Mouse (Mus musculus): ENCODE measurements around the gene Krtap2-4. TPM values are rescaled to one million over a fixed set of nuclear protein-coding genes. Genes with fewer than 3 reads are reported as not detected.
"Not testable (repeated sequence)": the region's sequence is repeated elsewhere in the genome, so short reads cannot be mapped to it uniquely, and the experiment has no call there.

The Krtap2-4 gene
- polyA plus RNA-seq, 1 experiment from 2014 or later, result not detected

GRCm38 (mm10) chr11:99633293-99633692, 18.6 kb upstream of the Krtap2-4 start:
- H3K36me3 ChIP-seq, result no peaks in the 10 kb centered on the region
- no peak overlapping the region for H3K27ac ChIP-seq
- 64% methylated on average over 2 of the region's 2 CpGs for WGBS
- H3K4me3 ChIP-seq, result no peak overlapping the region
- H3K4me2 ChIP-seq (replicated peaks), result no peak overlapping the region
- H3K4me1 ChIP-seq, result no peaks in the 10 kb centered on the region
- no peak overlapping the region for H3K9ac ChIP-seq
- H3K27me3 ChIP-seq, result no peaks in the 10 kb centered on the region; the same call in 1 of the 2 replicates
- no peak for ATAC-seq (ENCODE audit: insufficient number of reproducible peaks, insufficient read depth, low FRiP score, low TSS enrichment)
- H3K9me3 ChIP-seq, result no peaks in the 10 kb centered on the region

- Histone ChIP-seq H3K9me3 (no peaks in the 10 kb centered on the region), H3K9ac (no peak overlapping the region), H3K27me3 (no peaks in the 10 kb centered on the region; the same call in 1 of the 2 replicates), H3K36me3 (no peaks in the 10 kb centered on the region), H3K4me3 (no peak overlapping the region), H3K27ac (no peak overlapping the region), H3K4me1 (no peaks in the 10 kb centered on the region), H3K4me2 (replicated peaks) (no peak overlapping the region)
- ATAC-seq (ENCODE audit: insufficient number of reproducible peaks, insufficient read depth, low FRiP score, low TSS enrichment), result no peak
- 72% methylated on average over 3 of the region's 3 CpGs for WGBS
These were observed 16.2 kb upstream of the Krtap2-4 start for GRCm38 (mm10) chr11:99630890-99631289.

- no peak within 1 kb of the TSS for H3K4me2 ChIP-seq (replicated peaks)
- no peak within 1 kb of the TSS for H3K9ac ChIP-seq
- no peaks in the 10 kb centered on the region for H3K4me1 ChIP-seq
- no peak within 1 kb of the TSS for H3K4me3 ChIP-seq
- H3K9me3 ChIP-seq, result no peaks in the 10 kb centered on the region
- no peaks in the 10 kb centered on the region for H3K27me3 ChIP-seq
- H3K36me3 ChIP-seq, result no peaks in the 10 kb centered on the region
- no peak within 1 kb of the TSS for H3K27ac ChIP-seq
- 81% methylated on average over 4 of the region's 4 CpGs for WGBS
- no peak for ATAC-seq (ENCODE audit: insufficient number of reproducible peaks, insufficient read depth, low FRiP score, low TSS enrichment)
These were observed 13.5 kb upstream of the Krtap2-4 start, which contains the start of gene Krtap4-1 for GRCm38 (mm10) chr11:99628138-99628537. TSS of gene Krtap4-1 (minus strand) at chr11:99628238.

GRCm38 (mm10) chr11:99620335-99620734, 5.7 kb upstream of the Krtap2-4 start, which contains the start of gene Gm11562:
TSS of gene Gm11562 (minus strand) at chr11:99620435.
- Histone ChIP-seq H3K4me2 (replicated peaks) (no peak within 1 kb of the TSS), H3K27ac (no peak within 1 kb of the TSS), H3K4me3 (no peak within 1 kb of the TSS), H3K9ac (no peak within 1 kb of the TSS), H3K36me3 (no peaks in the 10 kb centered on the region), H3K9me3 (no peaks in the 10 kb centered on the region), H3K27me3 (no peaks in the 10 kb centered on the region), H3K4me1 (no peaks in the 10 kb centered on the region)
- 86% methylated on average over 2 of the region's 2 CpGs for WGBS
- no peak for ATAC-seq (ENCODE audit: insufficient number of reproducible peaks, insufficient read depth, low FRiP score, low TSS enrichment)

GRCm38 (mm10) chr11:99610089-99610488, 4.6 kb downstream of the Krtap2-4 start, which contains the start of gene Gm11937:
TSS of gene Gm11937 (minus strand) at chr11:99610189.
- H3K27ac ChIP-seq; H3K4me2 ChIP-seq (replicated peaks); H3K36me3 ChIP-seq; H3K9me3 ChIP-seq; ATAC-seq (ENCODE audit: insufficient number of reproducible peaks, insufficient read depth, low FRiP score, low TSS enrichment); H3K4me1 ChIP-seq; H3K27me3 ChIP-seq; H3K4me3 ChIP-seq; H3K9ac ChIP-seq: not testable (repeated sequence)
- WGBS, result 74% methylated on average over 1 of the region's 2 CpGs

- H3K9me3 ChIP-seq, result no peaks in the 10 kb centered on the region
- no peak overlapping the region for H3K9ac ChIP-seq
- H3K27me3 ChIP-seq, result no peaks in the 10 kb centered on the region
- no peaks in the 10 kb centered on the region for H3K36me3 ChIP-seq
- no peak overlapping the region for H3K4me3 ChIP-seq
- ATAC-seq (ENCODE audit: insufficient number of reproducible peaks, insufficient read depth, low FRiP score, low TSS enrichment), result no peak
- no peaks in the 10 kb centered on the region for H3K4me1 ChIP-seq
- WGBS, result 68% methylated on average over 1 of the region's 1 CpGs
- H3K4me2 ChIP-seq (replicated peaks), result no peak overlapping the region
- H3K27ac ChIP-seq, result no peak overlapping the region
These were observed 5.5 kb downstream of the Krtap2-4 start for GRCm38 (mm10) chr11:99609126-99609525.

GRCm38 (mm10) chr11:99603208-99603607, 11.4 kb downstream of the Krtap2-4 start, which contains the start of gene Gm11938:
TSS of gene Gm11938 (minus strand) at chr11:99603308.
- not testable (repeated sequence) for H3K36me3 ChIP-seq; H3K4me1 ChIP-seq; H3K9me3 ChIP-seq; H3K27me3 ChIP-seq; H3K4me2 ChIP-seq (replicated peaks); H3K4me3 ChIP-seq; ATAC-seq (ENCODE audit: insufficient number of reproducible peaks, insufficient read depth, low FRiP score, low TSS enrichment); H3K9ac ChIP-seq; H3K27ac ChIP-seq
- WGBS, result 88% methylated on average over 1 of the region's 1 CpGs

- not testable (repeated sequence) for H3K4me3 ChIP-seq; H3K36me3 ChIP-seq; H3K9me3 ChIP-seq; ATAC-seq (ENCODE audit: insufficient number of reproducible peaks, insufficient read depth, low FRiP score, low TSS enrichment); H3K4me1 ChIP-seq; H3K27ac ChIP-seq; H3K9ac ChIP-seq; H3K4me2 ChIP-seq (replicated peaks); H3K27me3 ChIP-seq
- 79% methylated on average over 6 of the region's 6 CpGs for WGBS
These were observed 16.9 kb downstream of the Krtap2-4 start, which contains the start of gene Krtap9-3 for GRCm38 (mm10) chr11:99597742-99598141. TSS of gene Krtap9-3 (minus strand) at chr11:99598105.

GRCm38 (mm10) chr11:99590981-99591380, 23.7 kb downstream of the Krtap2-4 start, which contains the start of gene Krtap1-3:
TSS of gene Krtap1-3 (minus strand) at chr11:99591339.
- Histone ChIP-seq H3K27me3 (0 out of 2 replicates have a peak, but pooled peaks cover 3% of the 10 kb centered on the region), H3K9me3 (no peaks in the 10 kb centered on the region), H3K4me1 (no peaks in the 10 kb centered on the region), H3K36me3 (no peaks in the 10 kb centered on the region), H3K4me2 (replicated peaks) (no peak within 1 kb of the TSS), H3K4me3 (no peak within 1 kb of the TSS), H3K9ac (no peak within 1 kb of the TSS), H3K27ac (no peak within 1 kb of the TSS)
- ATAC-seq (ENCODE audit: insufficient number of reproducible peaks, insufficient read depth, low FRiP score, low TSS enrichment), result no peak
- WGBS, result 85% methylated on average over 6 of the region's 6 CpGs

GRCm38 (mm10) chr11:99585096-99585495, 29.6 kb downstream of the Krtap2-4 start:
- ATAC-seq (ENCODE audit: insufficient number of reproducible peaks, insufficient read depth, low FRiP score, low TSS enrichment), result no peak
- Histone ChIP-seq H3K4me1 (no peaks in the 10 kb centered on the region), H3K27ac (no peak overlapping the region), H3K4me3 (no peak overlapping the region), H3K36me3 (no peaks in the 10 kb centered on the region), H3K4me2 (replicated peaks) (no peak overlapping the region), H3K27me3 (no peaks in the 10 kb centered on the region), H3K9me3 (no peaks in the 10 kb centered on the region), H3K9ac (no peak overlapping the region)
- 90% methylated on average over 7 of the region's 7 CpGs for WGBS

- 72% methylated on average over 5 of the region's 5 CpGs for WGBS
- ATAC-seq (ENCODE audit: insufficient number of reproducible peaks, insufficient read depth, low FRiP score, low TSS enrichment), result no peak
These were observed 31.4 kb downstream of the Krtap2-4 start, which contains the start of gene Krtap1-4 for GRCm38 (mm10) chr11:99583245-99583704. TSS of gene Krtap1-4 (minus strand) at chr11:99583654.

GRCm38 (mm10) chr11:99581564-99581963, 33.1 kb downstream of the Krtap2-4 start:
- no peaks in the 10 kb centered on the region for H3K4me1 ChIP-seq
- no peak overlapping the region for H3K9ac ChIP-seq
- H3K36me3 ChIP-seq, result no peaks in the 10 kb centered on the region
- no peak overlapping the region for H3K4me3 ChIP-seq
- no peaks in the 10 kb centered on the region for H3K9me3 ChIP-seq
- H3K27ac ChIP-seq, result no peak overlapping the region
- H3K27me3 ChIP-seq, result no peaks in the 10 kb centered on the region
- 88% methylated on average over 6 of the region's 6 CpGs for WGBS
- ATAC-seq (ENCODE audit: insufficient number of reproducible peaks, insufficient read depth, low FRiP score, low TSS enrichment), result no peak
- H3K4me2 ChIP-seq (replicated peaks), result no peak overlapping the region

More at GRCm38 (mm10) chr11:99583245-99583704, 31.4 kb downstream of the Krtap2-4 start, which contains the start of gene Krtap1-4:
- Histone ChIP-seq H3K27ac (no peak within 1 kb of the TSS), H3K4me2 (replicated peaks) (no peak within 1 kb of the TSS), H3K27me3 (no peaks in the 10 kb centered on the region), H3K4me1 (no peaks in the 10 kb centered on the region), H3K9ac (no peak within 1 kb of the TSS), H3K4me3 (no peak within 1 kb of the TSS), H3K36me3 (no peaks in the 10 kb centered on the region), H3K9me3 (no peaks in the 10 kb centered on the region)
